Mouse (Mus musculus) left cerebral cortex, adult 11 months (tissue): ENCODE data around the gene Cish.

Source experiments
- DNase-seq: peaks from one replicate; pipeline ENCODE4 v3.0.0; 2022; ENCODE audit warnings: low spot score

Gene Cish

DNA sequence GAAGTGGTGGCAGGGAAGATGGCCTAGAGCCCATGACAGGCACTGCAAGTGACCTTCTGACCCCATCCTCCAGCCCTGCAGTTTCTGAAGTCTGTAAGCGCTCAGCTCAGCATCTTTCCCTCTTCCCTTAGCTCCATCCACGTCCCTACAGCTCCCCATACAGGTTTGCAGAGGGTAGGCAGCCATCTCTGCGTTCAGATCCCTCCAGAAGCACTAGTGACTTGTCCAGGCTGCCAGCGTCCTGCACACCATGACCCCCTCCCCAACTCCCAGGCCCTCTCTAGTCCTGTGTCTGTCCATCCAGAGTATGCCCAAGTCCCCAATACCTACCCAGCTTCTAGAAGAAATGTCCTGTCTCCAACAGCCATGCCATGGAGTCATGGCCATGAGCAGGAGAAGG, 17.7 kb upstream of the Cish start:
- no peak for DNase-seq

- no peak for DNase-seq
Measured at GRCm38 (mm10) chr9:107278527-107279377, 17.1 kb upstream of the Cish start.

GRCm38 (mm10) chr9:107279378-107280321, 16.2 kb upstream of the Cish start:
- no peak for DNase-seq

- DNase-seq: no peak
Measured at GRCm38 (mm10) chr9:107280322-107281027, 15.4 kb upstream of the Cish start.

DNA sequence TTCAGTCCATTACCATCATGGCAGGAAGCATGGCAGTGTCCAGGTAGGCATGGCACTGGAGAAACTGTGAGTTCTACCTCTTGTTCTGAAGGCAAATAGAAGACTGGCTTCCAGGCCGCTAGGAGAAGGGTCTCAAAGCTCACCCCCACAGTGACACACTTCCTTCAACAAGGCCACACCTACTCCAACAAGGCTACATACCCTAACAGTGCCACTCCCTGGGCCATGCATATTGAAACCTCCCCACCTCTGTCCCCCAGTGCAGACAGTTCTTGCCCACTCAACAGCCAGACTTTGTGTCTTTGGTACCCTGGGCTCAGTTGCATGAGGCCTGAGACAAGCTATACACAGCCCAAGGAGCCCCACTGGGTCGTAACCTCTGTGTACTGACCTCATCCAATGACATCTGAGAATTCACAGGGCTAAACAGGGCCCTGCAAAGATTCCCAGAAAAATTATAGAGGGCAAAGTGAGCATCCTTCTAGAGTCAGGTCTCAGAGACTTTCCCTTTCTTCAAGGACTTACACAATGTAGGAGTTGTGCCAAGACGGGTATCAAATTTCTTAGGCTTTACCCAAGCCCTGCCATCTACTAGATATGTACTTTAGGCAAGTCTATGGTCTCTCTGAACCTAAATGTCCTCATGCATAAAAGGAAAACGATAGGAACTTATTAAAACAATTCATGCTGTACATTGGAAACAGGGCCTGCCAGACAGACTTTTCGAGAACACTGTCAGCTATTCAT, 14.4 kb upstream of the Cish start:
- no peak for DNase-seq

DNA sequence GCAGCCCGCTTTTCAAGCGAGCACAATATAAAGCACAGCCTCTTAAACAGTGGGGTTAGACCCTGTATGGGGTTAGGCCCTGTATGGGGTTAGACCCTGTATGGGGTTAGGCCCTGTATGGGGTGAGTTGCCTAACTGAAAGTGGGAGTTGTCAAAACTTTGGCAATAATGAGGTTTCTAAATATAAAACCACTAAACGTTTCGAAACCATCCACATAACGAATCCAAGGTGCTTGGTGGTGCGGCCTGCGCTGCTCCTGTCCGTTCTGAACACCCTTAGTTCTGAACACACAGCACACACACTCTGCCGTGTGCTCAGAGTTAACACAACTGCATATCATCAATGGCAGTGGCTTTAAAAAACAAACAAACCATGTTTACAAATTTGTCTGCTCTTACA, 12.9 kb upstream of the Cish start:
- no peak for DNase-seq

GRCm38 (mm10) chr9:107285009-107285408, 10.8 kb upstream of the Cish start:
- no peak for DNase-seq

DNA sequence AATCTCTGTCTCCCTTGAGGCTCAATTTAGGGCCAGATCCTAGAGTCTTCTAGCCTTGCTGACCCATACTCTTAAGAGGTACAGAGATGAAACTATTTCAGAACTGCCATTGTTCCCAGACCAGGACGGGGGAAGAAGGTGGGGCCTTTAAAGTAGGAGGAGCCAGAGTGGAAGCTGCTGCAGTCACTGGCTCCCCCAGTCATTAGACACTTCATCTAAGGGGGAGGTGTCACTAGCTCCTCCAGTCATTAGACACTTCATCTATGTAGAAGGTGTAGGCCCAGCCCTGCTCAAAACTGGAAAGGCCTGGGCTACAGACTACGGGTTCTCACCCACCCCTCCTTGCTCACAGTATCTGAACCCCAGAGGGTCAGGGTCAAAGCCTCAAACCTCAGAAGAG, 8.5 kb upstream of the Cish start:
- DNase-seq: no peak

- no peak for DNase-seq
Measured at GRCm38 (mm10) chr9:107288105-107288650, 7.6 kb upstream of the Cish start.

GRCm38 (mm10) chr9:107288711-107289110, 7.1 kb upstream of the Cish start:
- DNase-seq: no peak

GRCm38 (mm10) chr9:107289211-107290076, 6.4 kb upstream of the Cish start, which contains the start of gene Mapkapk3:
Gene Mapkapk3, minus strand, starts transcription at chr9:107289877.
- peak; percentile 36 for DNase-seq

DNA sequence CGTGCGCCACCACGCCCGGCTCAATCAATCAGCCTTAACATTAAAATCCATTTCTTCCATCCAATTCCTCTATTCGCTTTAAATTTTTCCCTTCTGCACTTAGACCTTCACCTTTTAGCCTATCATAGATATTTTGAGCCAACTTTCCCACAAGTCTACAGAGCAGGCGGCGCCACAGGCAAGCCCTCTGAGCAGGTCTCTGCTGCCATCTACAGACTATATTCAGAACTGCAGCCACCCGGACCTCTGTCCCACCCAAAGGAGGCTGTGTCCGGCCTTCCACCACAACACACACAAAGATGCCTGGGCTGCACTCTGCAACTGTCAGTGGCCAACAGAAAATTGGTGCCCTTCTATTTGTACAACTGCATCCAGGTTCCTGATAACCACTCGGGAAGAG, 4.9 kb upstream of the Cish start:
- DNase-seq: peak; percentile 67

- DNase-seq: peak; percentile 35
Measured at GRCm38 (mm10) chr9:107294249-107294648, 1.6 kb upstream of the Cish start.

- DNase-seq: no peak
Measured at GRCm38 (mm10) chr9:107295616-107296015, 210 bp upstream of the Cish start.

DNA sequence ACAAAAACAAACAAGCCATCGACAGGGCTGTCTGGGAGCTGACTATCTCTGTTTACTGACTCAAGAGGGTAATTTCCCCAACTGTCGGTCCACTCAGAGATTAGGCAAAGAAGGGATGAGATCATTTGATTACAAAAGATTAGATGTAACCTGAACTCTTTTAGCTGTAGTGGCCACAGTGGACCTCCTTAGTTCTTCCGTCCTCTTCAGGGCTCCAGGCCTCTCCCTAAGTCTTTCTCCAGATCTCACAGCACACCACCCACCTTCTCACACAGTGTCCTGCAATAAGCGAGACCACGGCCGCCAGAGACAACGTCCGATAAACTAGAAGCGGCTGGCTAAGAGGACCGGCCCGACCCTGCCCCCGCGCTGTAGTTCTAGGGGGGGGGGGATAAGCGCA, 215 bp downstream of the Cish start:
- no peak for DNase-seq

- peak; percentile 88 for DNase-seq
Measured at GRCm38 (mm10) chr9:107296501-107296965, 707 bp downstream of the Cish start.

DNA sequence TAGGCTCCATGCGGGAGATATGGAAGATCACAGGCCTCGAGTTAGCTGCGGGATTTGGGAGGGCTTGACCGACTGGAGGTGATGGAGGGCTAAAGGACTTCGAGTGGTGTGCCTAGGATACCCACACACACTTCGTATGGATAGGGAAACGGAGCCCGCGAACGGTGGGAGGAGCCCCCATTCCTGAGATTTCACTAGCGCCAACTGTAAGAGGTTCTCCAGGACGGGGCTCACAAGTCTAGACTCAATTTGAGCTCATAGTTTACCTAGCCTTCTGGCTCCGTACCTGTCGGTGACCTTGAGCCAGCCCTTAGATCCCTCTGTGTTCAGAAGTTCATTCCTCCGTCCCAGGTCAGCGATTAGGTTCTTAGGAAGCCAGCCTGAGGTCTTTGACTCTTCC, 1.2 kb downstream of the Cish start:
- no peak for DNase-seq

GRCm38 (mm10) chr9:107297658-107298057, 1.8 kb downstream of the Cish start:
- no peak for DNase-seq

DNA sequence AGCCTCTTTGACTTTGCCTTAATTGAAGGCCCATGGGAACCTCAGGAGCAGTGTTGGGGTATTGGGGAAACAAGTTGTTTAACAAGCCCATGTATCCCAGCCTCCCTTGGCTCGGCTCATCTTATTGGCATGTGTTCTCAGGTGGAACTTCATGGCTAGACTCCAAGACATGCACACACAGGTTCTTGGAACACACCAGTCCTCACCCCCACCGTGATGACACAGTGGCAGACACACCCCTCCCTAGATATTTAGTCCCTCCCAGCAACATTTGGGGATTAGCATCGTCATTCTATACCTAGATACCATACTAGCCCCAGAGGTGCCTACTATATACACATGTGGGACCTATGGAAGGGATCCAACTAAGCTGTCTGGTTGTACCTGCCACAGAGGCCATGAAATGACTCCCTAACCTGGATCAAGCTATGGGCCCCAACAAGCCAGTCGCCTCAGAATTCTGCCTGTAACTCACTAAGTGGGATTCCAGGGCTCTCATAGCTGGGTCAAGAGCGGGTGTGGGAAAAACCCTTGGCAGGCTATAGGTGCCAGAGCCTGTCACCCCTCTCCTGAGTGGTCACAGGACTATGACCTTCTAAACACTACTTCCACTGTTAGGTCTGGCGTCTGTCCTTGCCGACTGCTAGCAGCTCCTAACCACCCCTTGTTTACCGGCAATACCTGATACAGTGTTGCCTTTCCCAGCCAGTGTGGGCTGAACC, 2.4 kb downstream of the Cish start:
- no peak for DNase-seq
